Mouse (Mus musculus) stomach, postnatal 0 days (tissue): ENCODE results near the gene Lmo7.

Source experiments
- CTCF ChIP-seq: IDR thresholded peaks from 2 replicates; pipeline ENCODE4 v1.5.1; 2016; ENCODE audit warnings: antibody characterized with exemption, low read depth, mild to moderate bottlenecking, moderate library complexity
- EP300 ChIP-seq: optimal IDR thresholded peaks from 2 replicates; pipeline ENCODE3; 2016; ENCODE audit warnings: antibody characterized with exemption

GRCm38 (mm10) chr14:101915867-101916266 is 186.1 kb downstream of the Lmo7 start:
- TF ChIP-seq CTCF (no peak), EP300 (no peak)
